ENCODE assay signal across 10 mouse cellular contexts in the genomic region with DNA sequence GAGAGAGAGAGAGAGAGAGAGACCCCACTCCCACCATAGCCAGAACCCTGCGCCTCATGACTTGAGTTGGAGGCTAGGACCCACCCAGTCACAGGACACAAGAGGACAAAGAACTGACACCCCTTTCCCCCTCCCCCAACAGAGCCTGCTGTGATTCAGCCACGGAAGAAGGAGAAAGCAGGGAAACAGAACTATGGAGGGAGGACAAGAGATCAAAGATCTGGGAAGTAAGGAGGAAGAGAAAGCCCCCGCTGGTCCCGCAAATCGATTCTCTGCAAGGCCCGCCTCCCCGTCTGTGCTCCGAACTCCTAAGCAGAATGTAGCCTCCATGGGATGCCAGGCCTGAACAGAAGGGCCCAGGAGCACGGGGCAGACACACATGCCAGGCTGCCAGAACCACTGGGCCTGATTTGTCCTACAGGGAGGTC. TPM values are rescaled to one million over a fixed set of nuclear protein-coding genes. Genes with fewer than 3 reads are reported as not detected.
DNase-seq lines count a peak whose midpoint lies in the region; ATAC-seq and TF ChIP-seq lines count a peak whose summit lies in the region.
"Had no signal": no experiment of that assay in that cellular context is flagged by ENCODE, and none has a peak within 500 bp of the region (broad histone marks: within the 10 kb centered on the region; RNA-seq: fewer than 3 reads in every experiment).

No protein-coding gene starts in this region.

- intact Hi-C loops in heart, postnatal 36 days (cut with DNase I): no loop called here

- H3K4me2 ChIP-seq in heart, embryonic 11.5 days: peak overlapping the region; percentile 25
- H3K4me2 ChIP-seq in midbrain, embryonic 14.5 days (ENCODE audit: low read length): peak overlapping the region; percentile 34
- no peak overlapping the region for H3K4me2 ChIP-seq in intestine, postnatal 0 days (replicated peaks; ENCODE audit: low read depth)

- no peaks in the 10 kb centered on the region for H3K36me3 ChIP-seq in heart, embryonic 11.5 days (ENCODE audit: control insufficient read depth, insufficient read depth, low read length)
- H3K36me3 ChIP-seq in hindbrain, embryonic 10.5 days: no peaks in the 10 kb centered on the region
- H3K36me3 ChIP-seq in midbrain, embryonic 14.5 days (ENCODE audit: control insufficient read depth, insufficient read depth, low read length): no peaks in the 10 kb centered on the region
- H3K36me3 ChIP-seq in intestine, postnatal 0 days (ENCODE audit: control insufficient read depth, insufficient read depth): no peaks in the 10 kb centered on the region

- 16% methylated on average over 8 of the region's 9 CpGs for WGBS in heart, embryonic 11.5 days (ENCODE audit: insufficient replicate concordance)
- 2% methylated on average over 9 of the region's 9 CpGs for WGBS in cerebellum, adult 2 months
- 9% methylated on average over 9 of the region's 9 CpGs for WGBS in hindbrain, embryonic 10.5 days
- 4% methylated on average over 9 of the region's 9 CpGs for WGBS in midbrain, embryonic 14.5 days
- WGBS in intestine, postnatal 0 days: 15% methylated on average over 9 of the region's 9 CpGs

- H3K4me1 ChIP-seq in heart, embryonic 11.5 days (ENCODE audit: control insufficient read depth, insufficient read depth, low read length): peaks cover 9% of the 10 kb centered on the region; the same call in 1 of the 2 replicates
- H3K4me1 ChIP-seq in cerebellum, adult 2 months (ENCODE audit: control insufficient read depth, insufficient read depth, low read length): peaks cover 10% of the 10 kb centered on the region
- H3K4me1 ChIP-seq in hindbrain, embryonic 10.5 days (replicated peaks): peaks cover 52% of the 10 kb centered on the region
- peaks cover 44% of the 10 kb centered on the region for H3K4me1 ChIP-seq in midbrain, embryonic 14.5 days (ENCODE audit: control insufficient read depth, insufficient read depth, low read length)
- H3K4me1 ChIP-seq in intestine, postnatal 0 days (replicated peaks; ENCODE audit: control insufficient read depth, insufficient read depth, low read length): no peaks in the 10 kb centered on the region

- TF ChIP-seq POLR2A in cerebellum, adult 2 months (IDR thresholded peaks at IDR 0.05; ENCODE audit: borderline replicate concordance, insufficient read depth, low read length): no peak

- H3K9ac ChIP-seq in heart, embryonic 11.5 days (ENCODE audit: low read depth, low read length): no peak overlapping the region
- H3K9ac ChIP-seq in midbrain, embryonic 14.5 days (replicated peaks; ENCODE audit: low read length): peak overlapping the region; percentile 36; the same call in 1 of the 2 replicates
- no peak overlapping the region for H3K9ac ChIP-seq in intestine, postnatal 0 days (ENCODE audit: low read depth, low read length)

- no peak for TF ChIP-seq CTCF in cerebellum, adult 2 months (IDR thresholded peaks at IDR 0.05; ENCODE audit: borderline replicate concordance, insufficient read depth, low read depth, low read length)
- no peak for TF ChIP-seq CTCF in intestine, postnatal 0 days (IDR thresholded peaks at IDR 0.05; ENCODE audit: low read depth)

- H3K9me3 ChIP-seq in heart, embryonic 11.5 days (replicated peaks; ENCODE audit: control insufficient read depth, low read length): no peaks in the 10 kb centered on the region
- H3K9me3 ChIP-seq in hindbrain, embryonic 10.5 days: no peaks in the 10 kb centered on the region
- no peaks in the 10 kb centered on the region for H3K9me3 ChIP-seq in midbrain, embryonic 14.5 days (ENCODE audit: control insufficient read depth, low read length)
- no peaks in the 10 kb centered on the region for H3K9me3 ChIP-seq in intestine, postnatal 0 days (ENCODE audit: control insufficient read depth)

- ATAC-seq in heart, embryonic 11.5 days (replicated peaks; ENCODE audit: insufficient number of reproducible peaks, low FRiP score, low TSS enrichment): no peak
- ATAC-seq in midbrain, embryonic 14.5 days (ENCODE audit: low FRiP score, low TSS enrichment): no peak
- no peak for ATAC-seq in intestine, postnatal 0 days

- no peak overlapping the region for H3K4me3 ChIP-seq in heart, embryonic 11.5 days (ENCODE audit: low read depth, low read length)
- no peak overlapping the region for H3K4me3 ChIP-seq in cerebellum, adult 2 months (replicated peaks; ENCODE audit: insufficient read depth, low read depth, low read length)
- H3K4me3 ChIP-seq in hindbrain, embryonic 10.5 days: peak overlapping the region; percentile 31
- no peak overlapping the region for H3K4me3 ChIP-seq in midbrain, embryonic 14.5 days (replicated peaks; ENCODE audit: low read depth, low read length)
- no peak overlapping the region for H3K4me3 ChIP-seq in intestine, postnatal 0 days (ENCODE audit: low read depth, low read length)

- H3K27ac ChIP-seq in heart, embryonic 11.5 days (ENCODE audit: low read depth, low read length): no peak overlapping the region
- H3K27ac ChIP-seq in cerebellum, adult 2 months (ENCODE audit: insufficient read depth, low read length): no peak overlapping the region
- peak overlapping the region; percentile 88 for H3K27ac ChIP-seq in hindbrain, embryonic 10.5 days
- peak overlapping the region; percentile 80 for H3K27ac ChIP-seq in midbrain, embryonic 14.5 days (replicated peaks; ENCODE audit: low read depth, low read length)
- H3K27ac ChIP-seq in intestine, postnatal 0 days (ENCODE audit: low read depth, low read length): no peak overlapping the region

- DNase-seq in heart, postnatal 36 days: no peak
- peak; percentile 82 for DNase-seq in cerebellum, adult 2 months
- DNase-seq in hindbrain, embryonic 10.5 days (ENCODE audit: low spot score): peak; percentile 56
- peak; percentile 65 for DNase-seq in midbrain, embryonic 14.5 days
- no peak for DNase-seq in gastrocnemius, postnatal 4 days (ENCODE audit: low spot score in 2 of 2)
- no peak for DNase-seq in left cerebral cortex, adult 9 months (ENCODE audit: low spot score in 2 of 2)
- DNase-seq: adrenal gland, postnatal 14 days had no signal

- peaks cover 11% of the 10 kb centered on the region for H3K27me3 ChIP-seq in heart, embryonic 11.5 days (ENCODE audit: control insufficient read depth, insufficient read depth, low read length)
- no peaks in the 10 kb centered on the region for H3K27me3 ChIP-seq in cerebellum, adult 2 months (ENCODE audit: control insufficient read depth, insufficient read depth, low read length)
- H3K27me3 ChIP-seq in hindbrain, embryonic 10.5 days (ENCODE audit: insufficient read depth, poor library complexity, severe bottlenecking): peaks cover 71% of the 10 kb centered on the region
- H3K27me3 ChIP-seq in midbrain, embryonic 14.5 days (ENCODE audit: control insufficient read depth, insufficient read depth, low read length): no peaks in the 10 kb centered on the region
- H3K27me3 ChIP-seq in intestine, postnatal 0 days (replicated peaks; ENCODE audit: control insufficient read depth, insufficient read depth, low read length): no peaks in the 10 kb centered on the region

RNA-seq across cellular contexts. Expression of gene Pipox, which starts 12.9 kb away (rescaled TPM):
- polyA plus RNA-seq in heart, embryonic 11.5 days (2014; fragmentation: Nextera tagmentation; extraction: Ambion mirVana): 1.8 and 2.4 TPM in 2 replicates
- under 1 TPM; 0.53 to 0.89 TPM for total RNA-seq in heart, postnatal 36 days (2021)
- 6.8 and 9.0 TPM in 2 replicates for polyA plus RNA-seq in cerebellum, adult 2 months (2012; rRNA removed)
- polyA plus RNA-seq in hindbrain, embryonic 10.5 days (2016; fragmentation: Nextera tagmentation; extraction: Ambion mirVana): 7.3 and 13.1 TPM in 2 replicates
- 4.0 and 4.2 TPM in 2 replicates for polyA plus RNA-seq in midbrain, embryonic 14.5 days (2014; fragmentation: Nextera tagmentation; extraction: Ambion mirVana)
- total RNA-seq in gastrocnemius, postnatal 4 days (2021): under 1 TPM; 0.34 to 0.57 TPM
- polyA plus RNA-seq in intestine, postnatal 0 days (2015; fragmentation: Nextera tagmentation; extraction: Ambion mirVana): 45.7 and 57.1 TPM in 2 replicates
- total RNA-seq: monocyte, adult 5-6 weeks had no signal

RNA-seq across cellular contexts. Expression of gene Sez6, which starts 23.8 kb away (rescaled TPM):
- polyA plus RNA-seq in heart, embryonic 11.5 days (2014; fragmentation: Nextera tagmentation; extraction: Ambion mirVana): 0.09 TPM in 1 of 2 replicates, not detected in the other
- under 1 TPM; 0.16 to 0.44 TPM for total RNA-seq in heart, postnatal 36 days (2021)
- 71.0 and 76.9 TPM in 2 replicates for polyA plus RNA-seq in cerebellum, adult 2 months (2012; rRNA removed)
- 8.8 and 19.3 TPM in 2 replicates for polyA plus RNA-seq in hindbrain, embryonic 10.5 days (2016; fragmentation: Nextera tagmentation; extraction: Ambion mirVana)
- 121 and 124 TPM in 2 replicates for polyA plus RNA-seq in midbrain, embryonic 14.5 days (2014; fragmentation: Nextera tagmentation; extraction: Ambion mirVana)
- total RNA-seq in gastrocnemius, postnatal 4 days (2021): 1 to 10 TPM in 1 of 2 experiments, under 1 TPM in 1; 0.21 to 1.0 TPM
- 0.77 and 0.80 TPM in 2 replicates for polyA plus RNA-seq in intestine, postnatal 0 days (2015; fragmentation: Nextera tagmentation; extraction: Ambion mirVana)
- total RNA-seq: monocyte, adult 5-6 weeks had no signal

Comparison
In these comparisons a context has a peak if more than half of its experiments do, and no peak if none do; other contexts are left out.
1. H3K27ac ChIP-seq: peak in hindbrain, embryonic 10.5 days (single experiment) and midbrain, embryonic 14.5 days (single experiment); none in heart, embryonic 11.5 days (single experiment), cerebellum, adult 2 months (single experiment) and intestine, postnatal 0 days (single experiment).
2. DNase-seq: peak in cerebellum, adult 2 months (2 of 2), hindbrain, embryonic 10.5 days (single experiment) and midbrain, embryonic 14.5 days (single experiment); none in heart, postnatal 36 days (0 of 2), gastrocnemius, postnatal 4 days (0 of 2) and left cerebral cortex, adult 9 months (0 of 2).